Mouse (Mus musculus) kidney, postnatal 0 days (tissue): ENCODE measurements at regions not wholly inside any gene's neighbourhood (a gene's known extent, or its start where the extent isn't known, plus 50 kb on each side); places are given as distances from the start of the nearest gene placed in this dataset.

Experiments used
- ATAC-seq: fragments of 200-750 bp; cut with Nextera tagmentation; replicated peaks from 2 replicates; pipeline ENCODE4 v1.8.0; 2017; ENCODE audit warnings: low read depth, moderate number of reproducible peaks, moderate TSS enrichment, moderate library complexity; ENCODE audit not compliant: low FRiP score
- DNase-seq: peaks from one replicate; pipeline ENCODE4 v3.0.0-alpha.2; 2016; ENCODE audit warnings: low spot score
- H3K27ac ChIP-seq: fragments of 300-500 bp; sonication (generic); 2 replicates; pipeline ENCODE4 v1.5.1; 2014; ENCODE audit warnings: mild to moderate bottlenecking
- H3K27me3 ChIP-seq: fragments of 300-500 bp; sonication (generic); 2 replicates; pipeline ENCODE4 v1.6.1; 2014; ENCODE audit warnings: low read length, mixed read lengths; ENCODE audit not compliant: insufficient read depth
- H3K36me3 ChIP-seq: fragments of 300-500 bp; sonication (generic); 2 replicates; pipeline ENCODE4 v1.6.1; 2014; ENCODE audit warnings: low read length, mixed read lengths; ENCODE audit not compliant: insufficient read depth
- H3K4me1 ChIP-seq: fragments of 300-500 bp; sonication (generic); replicated peaks from 2 replicates; pipeline ENCODE4 v1.6.1; 2014; ENCODE audit warnings: antibody characterized with exemption, low read length, mixed read lengths; ENCODE audit not compliant: insufficient read depth
- H3K4me2 ChIP-seq: fragments of 300-500 bp; sonication (generic); 2 replicates; pipeline ENCODE4 v1.6.1; 2014; ENCODE audit warnings: mild to moderate bottlenecking, low read length, moderate library complexity, mixed read lengths
- H3K4me3 ChIP-seq: fragments of 300-500 bp; sonication (generic); replicated peaks from 2 replicates; pipeline ENCODE4 v1.5.1; 2014; ENCODE audit warnings: low read depth, low read length
- H3K9ac ChIP-seq: fragments of 300-500 bp; sonication (generic); 2 replicates; pipeline ENCODE4 v1.6.1; 2014; ENCODE audit warnings: low read depth, low read length
- H3K9me3 ChIP-seq: fragments of 300-500 bp; sonication (generic); replicated peaks from 2 replicates; pipeline ENCODE4 v1.6.1; 2016; ENCODE audit warnings: low read length, inconsistent platforms, mixed read lengths
- CTCF ChIP-seq: IDR thresholded peaks from 2 replicates; pipeline ENCODE4 v1.5.1; 2016; ENCODE audit warnings: antibody characterized with exemption, low read depth, mild to moderate bottlenecking, moderate library complexity
- whole genome bisulfite sequencing: fragments of 180-500 bp; shearing (Covaris S2); extraction: QIAGEN DNeasy Blood & Tissue Kit; methylation state at CpG from one replicate; pipeline ENCODE4 v1.1.7; 2014; 5-methylcytosine and 5-hydroxymethylcytosine counted together

GRCm38 (mm10) chr13:72815236-72815932, 186.8 kb downstream of the Irx2 start:
- no peaks in the 10 kb centered on the region for H3K4me1 ChIP-seq
- 5% methylated on average over 4 of the region's 4 CpGs for WGBS
- H3K9me3 ChIP-seq = no peaks in the 10 kb centered on the region
- TF ChIP-seq CTCF = no peak
- H3K4me3 ChIP-seq = no peak overlapping the region
- no peak overlapping the region for H3K9ac ChIP-seq
- no peak overlapping the region for H3K4me2 ChIP-seq
- H3K27ac ChIP-seq = no peak overlapping the region
- no peaks in the 10 kb centered on the region for H3K36me3 ChIP-seq
- peaks cover 11% of the 10 kb centered on the region for H3K27me3 ChIP-seq
- no peak for DNase-seq
- ATAC-seq = 0 out of 2 replicates have a peak, but pooled peaks have one; percentile 13

GRCm38 (mm10) chr13:72815933-72816553, 187.4 kb downstream of the Irx2 start:
- 6% methylated on average over 18 of the region's 18 CpGs for WGBS
- no peak overlapping the region for H3K4me3 ChIP-seq
- no peak overlapping the region for H3K9ac ChIP-seq
- H3K4me2 ChIP-seq = no peak overlapping the region
- no peaks in the 10 kb centered on the region for H3K4me1 ChIP-seq
- no peak overlapping the region for H3K27ac ChIP-seq
- H3K27me3 ChIP-seq = peaks cover 11% of the 10 kb centered on the region
- no peaks in the 10 kb centered on the region for H3K9me3 ChIP-seq
- no peak for TF ChIP-seq CTCF
- DNase-seq = no peak
- no peaks in the 10 kb centered on the region for H3K36me3 ChIP-seq
- ATAC-seq = no peak

- ATAC-seq = no peak
- H3K27me3 ChIP-seq = peaks cover 15% of the 10 kb centered on the region
- no peaks in the 10 kb centered on the region for H3K4me1 ChIP-seq
These were observed 188.2 kb downstream of the Irx2 start for GRCm38 (mm10) chr13:72816856-72817255.

GRCm38 (mm10) chr13:72817521-72817920, 188.9 kb downstream of the Irx2 start:
- H3K27me3 ChIP-seq = peaks cover 15% of the 10 kb centered on the region
- H3K4me2 ChIP-seq = no peak overlapping the region

More at GRCm38 (mm10) chr13:72816856-72817255, 188.2 kb downstream of the Irx2 start:
- 8% methylated on average over 8 of the region's 8 CpGs for WGBS
- no peak overlapping the region for H3K4me3 ChIP-seq
- H3K9me3 ChIP-seq = no peaks in the 10 kb centered on the region
- no peaks in the 10 kb centered on the region for H3K36me3 ChIP-seq
- H3K27ac ChIP-seq = no peak overlapping the region
- peak; percentile 2 for DNase-seq
- H3K4me2 ChIP-seq = no peak overlapping the region
- TF ChIP-seq CTCF = no peak
- H3K9ac ChIP-seq = no peak overlapping the region

GRCm38 (mm10) chr13:72817930-72818329, 189.3 kb downstream of the Irx2 start:
- Histone ChIP-seq H3K4me1 (no peaks in the 10 kb centered on the region), H3K36me3 (no peaks in the 10 kb centered on the region), H3K4me2 (no peak overlapping the region), H3K27ac (no peak overlapping the region), H3K9ac (no peak overlapping the region), H3K4me3 (no peak overlapping the region), H3K27me3 (peaks cover 15% of the 10 kb centered on the region), H3K9me3 (no peaks in the 10 kb centered on the region)
- no peak for TF ChIP-seq CTCF
- DNase-seq = peak; percentile 7
- ATAC-seq = no peak; the same call in 1 of the 2 replicates
- WGBS = 9% methylated on average over 6 of the region's 6 CpGs

More at GRCm38 (mm10) chr13:72817521-72817920, 188.9 kb downstream of the Irx2 start:
- DNase-seq (no peak), ATAC-seq (no peak)
- TF ChIP-seq CTCF = no peak
- 8% methylated on average over 2 of the region's 2 CpGs for WGBS
- no peaks in the 10 kb centered on the region for H3K4me1 ChIP-seq
- H3K4me3 ChIP-seq = no peak overlapping the region
- H3K9ac ChIP-seq = no peak overlapping the region
- no peaks in the 10 kb centered on the region for H3K9me3 ChIP-seq
- no peak overlapping the region for H3K27ac ChIP-seq
- H3K36me3 ChIP-seq = no peaks in the 10 kb centered on the region

- 32% methylated on average over 3 of the region's 3 CpGs for WGBS
These were observed 198.0 kb downstream of the Irx2 start for GRCm38 (mm10) chr13:72826613-72827012.

More at GRCm38 (mm10) chr13:72826613-72827012, 198.0 kb downstream of the Irx2 start:
- no peaks in the 10 kb centered on the region for H3K9me3 ChIP-seq
- no peak overlapping the region for H3K4me3 ChIP-seq
- no peak overlapping the region for H3K27ac ChIP-seq
- no peak for TF ChIP-seq CTCF
- no peak for DNase-seq
- H3K27me3 ChIP-seq = no peaks in the 10 kb centered on the region
- no peak for ATAC-seq
- no peak overlapping the region for H3K4me2 ChIP-seq
- H3K9ac ChIP-seq = no peak overlapping the region
- no peaks in the 10 kb centered on the region for H3K4me1 ChIP-seq
- H3K36me3 ChIP-seq = no peaks in the 10 kb centered on the region
